Mouse (Mus musculus): ENCODE data around the gene Ier2.

- TF ChIP-seq CEBPB (IDR thresholded peaks at IDR 0.05; ENCODE audit: insufficient read depth, poor library complexity, severe bottlenecking) (no peak), MAX (IDR thresholded peaks at IDR 0.05; ENCODE audit: low read depth) (no peak), POLR2AphosphoS2 (IDR thresholded peaks at IDR 0.05; ENCODE audit: insufficient read length, low read depth) (no peak), MYOD1 (IDR thresholded peaks at IDR 0.05; ENCODE audit: control insufficient read depth in 1 of 3, insufficient read length in 2 of 3, low read depth in 2 of 3) (no peak), TCF3 (IDR thresholded peaks at IDR 0.05; ENCODE audit: insufficient read length, low read depth) (no peak), POLR2A (IDR thresholded peaks at IDR 0.05; ENCODE audit: insufficient read length, low read depth) (no peak), TCF12 (IDR thresholded peaks at IDR 0.05; ENCODE audit: insufficient read depth, poor library complexity, severe bottlenecking) (no peak), MYOG (IDR thresholded peaks at IDR 0.05; ENCODE audit: control insufficient read depth in 1 of 3, insufficient read depth in 1 of 3, insufficient read length in 2 of 3, low read depth in 2 of 3) (no peak), E2F4 (IDR thresholded peaks at IDR 0.05; ENCODE audit: insufficient read depth) (no peak)
These were observed 39.9 kb upstream of the Ier2 start for GRCm38 (mm10) chr8:84702561-84702960.

Measured in myocyte (in vitro differentiated cells).